Mouse (Mus musculus): ENCODE results near the gene Timm29. TPM values are rescaled to one million over a fixed set of nuclear protein-coding genes. Genes with fewer than 3 reads are reported as not detected.

The Timm29 gene
- polyA plus RNA-seq, 1 experiment from 2014 or later = 32.7 TPM

GRCm38 (mm10) chr9:21559151-21559550 lies 33.4 kb upstream of the Timm29 start:
- DNase-seq (ENCODE audit: low spot score) = no peak
- peaks cover 78% of the 10 kb centered on the region for H3K36me3 ChIP-seq (replicated peaks)

GRCm38 (mm10) chr9:21564420-21564819 lies 28.1 kb upstream of the Timm29 start:
- Histone ChIP-seq H3K27me3 (replicated peaks; ENCODE audit: low read depth, poor library complexity, severe bottlenecking) (no peaks in the 10 kb centered on the region), H3K4me3 (no peak overlapping the region), H3K4me1 (no peaks in the 10 kb centered on the region; the same call in 1 of the 2 replicates), H3K9me3 (no peaks in the 10 kb centered on the region), H3K27ac (replicated peaks) (no peak overlapping the region), H3K36me3 (replicated peaks) (peaks cover 57% of the 10 kb centered on the region)
- 77% methylated on average over 1 of the region's 1 CpGs for WGBS
- no peak for DNase-seq (ENCODE audit: low spot score)

More at GRCm38 (mm10) chr9:21559151-21559550, 33.4 kb upstream of the Timm29 start:
- Histone ChIP-seq H3K4me1 (peaks cover 7% of the 10 kb centered on the region; the same call in 1 of the 2 replicates), H3K27ac (replicated peaks) (no peak overlapping the region), H3K9me3 (no peaks in the 10 kb centered on the region), H3K27me3 (replicated peaks; ENCODE audit: low read depth, poor library complexity, severe bottlenecking) (no peaks in the 10 kb centered on the region), H3K4me3 (no peak overlapping the region)
- WGBS = 93% methylated on average over 3 of the region's 3 CpGs

GRCm38 (mm10) chr9:21565004-21565586 lies 27.4 kb upstream of the Timm29 start:
- peaks cover 60% of the 10 kb centered on the region for H3K36me3 ChIP-seq (replicated peaks)
- DNase-seq (ENCODE audit: low spot score) = no peak
- H3K4me1 ChIP-seq = no peaks in the 10 kb centered on the region; the same call in 1 of the 2 replicates
- no peaks in the 10 kb centered on the region for H3K27me3 ChIP-seq (replicated peaks; ENCODE audit: low read depth, poor library complexity, severe bottlenecking)
- H3K27ac ChIP-seq (replicated peaks) = no peak overlapping the region
- 91% methylated on average over 4 of the region's 4 CpGs for WGBS
- H3K9me3 ChIP-seq = no peaks in the 10 kb centered on the region
- no peak overlapping the region for H3K4me3 ChIP-seq

- Histone ChIP-seq H3K9me3 (no peaks in the 10 kb centered on the region), H3K27me3 (replicated peaks; ENCODE audit: low read depth, poor library complexity, severe bottlenecking) (no peaks in the 10 kb centered on the region), H3K27ac (replicated peaks) (no peak overlapping the region), H3K36me3 (replicated peaks) (peaks cover 61% of the 10 kb centered on the region), H3K4me1 (no peaks in the 10 kb centered on the region; the same call in 1 of the 2 replicates), H3K4me3 (no peak overlapping the region)
- DNase-seq (ENCODE audit: low spot score) = no peak
- 89% methylated on average over 1 of the region's 1 CpGs for WGBS
Measured at GRCm38 (mm10) chr9:21566538-21566937, 26.0 kb upstream of the Timm29 start.

- Histone ChIP-seq H3K4me3 (no peak overlapping the region), H3K4me1 (no peaks in the 10 kb centered on the region; the same call in 1 of the 2 replicates), H3K36me3 (replicated peaks) (peaks cover 61% of the 10 kb centered on the region), H3K9me3 (no peaks in the 10 kb centered on the region), H3K27me3 (replicated peaks; ENCODE audit: low read depth, poor library complexity, severe bottlenecking) (no peaks in the 10 kb centered on the region), H3K27ac (replicated peaks) (no peak overlapping the region)
- DNase-seq (ENCODE audit: low spot score) = no peak
- 91% methylated on average over 2 of the region's 2 CpGs for WGBS
Measured at GRCm38 (mm10) chr9:21567051-21567450, 25.5 kb upstream of the Timm29 start.

GRCm38 (mm10) chr9:21568657-21569255 lies 23.8 kb upstream of the Timm29 start:
- 92% methylated on average over 8 of the region's 8 CpGs for WGBS
- no peaks in the 10 kb centered on the region; the same call in 1 of the 2 replicates for H3K4me1 ChIP-seq
- no peak for DNase-seq (ENCODE audit: low spot score)
- no peak overlapping the region for H3K27ac ChIP-seq (replicated peaks)
- no peaks in the 10 kb centered on the region for H3K27me3 ChIP-seq (replicated peaks; ENCODE audit: low read depth, poor library complexity, severe bottlenecking)
- no peak overlapping the region for H3K4me3 ChIP-seq
- no peaks in the 10 kb centered on the region for H3K9me3 ChIP-seq
- peaks cover 71% of the 10 kb centered on the region for H3K36me3 ChIP-seq (replicated peaks)

GRCm38 (mm10) chr9:21574012-21574801 lies 18.3 kb upstream of the Timm29 start:
- no peak overlapping the region for H3K4me3 ChIP-seq
- WGBS = 94% methylated on average over 8 of the region's 8 CpGs
- no peaks in the 10 kb centered on the region for H3K9me3 ChIP-seq
- H3K27ac ChIP-seq (replicated peaks) = no peak overlapping the region
- peaks cover 99% of the 10 kb centered on the region for H3K36me3 ChIP-seq (replicated peaks)
- H3K27me3 ChIP-seq (replicated peaks; ENCODE audit: low read depth, poor library complexity, severe bottlenecking) = no peaks in the 10 kb centered on the region
- H3K4me1 ChIP-seq = no peaks in the 10 kb centered on the region
- no peak for DNase-seq (ENCODE audit: low spot score)

- no peak for DNase-seq (ENCODE audit: low spot score)
- WGBS = 96% methylated on average over 10 of the region's 10 CpGs
- H3K36me3 ChIP-seq (replicated peaks) = peaks cover 99% of the 10 kb centered on the region
- no peak overlapping the region for H3K27ac ChIP-seq (replicated peaks)
- H3K27me3 ChIP-seq (replicated peaks; ENCODE audit: low read depth, poor library complexity, severe bottlenecking) = no peaks in the 10 kb centered on the region
- no peaks in the 10 kb centered on the region for H3K9me3 ChIP-seq
- H3K4me1 ChIP-seq = no peaks in the 10 kb centered on the region
- no peak overlapping the region for H3K4me3 ChIP-seq
Measured at GRCm38 (mm10) chr9:21575253-21575652, 17.3 kb upstream of the Timm29 start.

GRCm38 (mm10) chr9:21576286-21576685 lies 16.2 kb upstream of the Timm29 start:
- peaks cover 99% of the 10 kb centered on the region for H3K36me3 ChIP-seq (replicated peaks)
- DNase-seq (ENCODE audit: low spot score) = no peak
- no peak overlapping the region for H3K4me3 ChIP-seq
- no peaks in the 10 kb centered on the region for H3K27me3 ChIP-seq (replicated peaks; ENCODE audit: low read depth, poor library complexity, severe bottlenecking)
- WGBS = 89% methylated on average over 1 of the region's 1 CpGs
- no peaks in the 10 kb centered on the region for H3K9me3 ChIP-seq
- H3K27ac ChIP-seq (replicated peaks) = no peak overlapping the region
- no peaks in the 10 kb centered on the region for H3K4me1 ChIP-seq

GRCm38 (mm10) chr9:21578226-21578625 lies 14.3 kb upstream of the Timm29 start:
- no peak for DNase-seq (ENCODE audit: low spot score)
- Histone ChIP-seq H3K27me3 (replicated peaks; ENCODE audit: low read depth, poor library complexity, severe bottlenecking) (no peaks in the 10 kb centered on the region), H3K27ac (replicated peaks) (no peak overlapping the region), H3K36me3 (replicated peaks) (peaks cover 99% of the 10 kb centered on the region), H3K4me3 (no peak overlapping the region), H3K9me3 (no peaks in the 10 kb centered on the region), H3K4me1 (no peaks in the 10 kb centered on the region)
- 77% methylated on average over 3 of the region's 3 CpGs for WGBS

GRCm38 (mm10) chr9:21585401-21585800 lies 7.1 kb upstream of the Timm29 start:
- no peak for DNase-seq (ENCODE audit: low spot score)
- H3K4me3 ChIP-seq = no peak overlapping the region
- H3K27me3 ChIP-seq (replicated peaks; ENCODE audit: low read depth, poor library complexity, severe bottlenecking) = no peaks in the 10 kb centered on the region
- H3K4me1 ChIP-seq = no peaks in the 10 kb centered on the region
- peaks cover 100% of the 10 kb centered on the region for H3K36me3 ChIP-seq (replicated peaks)
- WGBS = 93% methylated on average over 1 of the region's 1 CpGs
- H3K9me3 ChIP-seq = no peaks in the 10 kb centered on the region
- no peak overlapping the region for H3K27ac ChIP-seq (replicated peaks)

GRCm38 (mm10) chr9:21587678-21588349 lies 4.7 kb upstream of the Timm29 start:
- peaks cover 87% of the 10 kb centered on the region for H3K36me3 ChIP-seq (replicated peaks)
- no peaks in the 10 kb centered on the region for H3K9me3 ChIP-seq
- no peak overlapping the region for H3K27ac ChIP-seq (replicated peaks)
- DNase-seq (ENCODE audit: low spot score) = no peak
- H3K4me1 ChIP-seq = peaks cover 16% of the 10 kb centered on the region
- H3K27me3 ChIP-seq (replicated peaks; ENCODE audit: low read depth, poor library complexity, severe bottlenecking) = no peaks in the 10 kb centered on the region
- H3K4me3 ChIP-seq = no peak overlapping the region
- WGBS = 90% methylated on average over 23 of the region's 23 CpGs
